Mouse (Mus musculus) erythroblast, embryonic 14.5 days (primary cell): ENCODE measurements around the gene B9d2.

Source experiments
- GATA1 ChIP-seq: IDR thresholded peaks from 2 replicates; pipeline ENCODE4 v1.6.1; 2012; ENCODE audit warnings: low read length, inconsistent platforms, mixed read lengths
- TAL1 ChIP-seq: IDR thresholded peaks from 3 replicates; pipeline ENCODE4 v1.6.1; 2012; ENCODE audit warnings: low read length, inconsistent platforms, mixed read lengths

GRCm38 (mm10) chr7:25718788-25719417 lies 38.3 kb downstream of the B9d2 start, which contains the start of gene Ccdc97:
- TF ChIP-seq GATA1 = no peak
- no peak for TF ChIP-seq TAL1
